Mouse (Mus musculus) frontal cortex, adult (tissue): ENCODE results near the gene 1700030K09Rik.

Experiments
- ATAC-seq: cut with Nextera tagmentation; 2 replicates; pipeline ENCODE4 v1.9.2; 2017; ENCODE audit warnings: mild to moderate bottlenecking, moderate library complexity, mixed read lengths; ENCODE audit not compliant: low TSS enrichment

1700030K09Rik gene

DNA sequence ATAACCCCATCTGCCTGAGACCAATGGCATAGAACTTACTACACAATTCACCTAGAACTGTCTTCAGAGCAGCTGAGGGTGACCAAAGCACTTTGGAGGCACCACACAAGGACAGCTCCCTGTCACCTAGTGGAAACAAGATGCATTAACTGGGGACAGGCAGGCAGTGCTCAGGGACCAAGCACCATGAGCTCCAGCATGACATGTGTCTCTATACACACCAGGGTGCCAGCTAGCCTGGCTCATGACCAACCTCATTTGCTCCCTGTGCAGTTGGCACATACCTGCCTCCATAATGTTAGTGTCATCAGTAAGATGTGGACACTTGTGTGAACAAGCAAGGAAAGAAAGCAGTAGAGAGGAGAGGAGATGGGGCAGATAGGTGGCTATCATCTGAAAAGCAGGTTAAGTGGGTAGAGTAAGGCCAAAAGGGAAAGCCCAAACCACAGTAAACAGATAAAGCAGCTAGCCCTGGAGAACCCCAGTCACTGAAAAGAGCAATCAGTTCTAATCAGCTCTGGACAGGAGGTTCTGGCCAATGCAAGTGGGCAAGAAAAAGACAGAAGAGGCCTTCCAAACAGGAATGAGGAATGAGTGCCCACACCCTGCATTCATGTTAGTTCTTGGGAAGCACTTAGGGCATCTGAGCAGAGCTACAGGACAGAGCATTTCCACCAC is 61.1 kb downstream of the 1700030K09Rik start:
- ATAC-seq = no peak

DNA sequence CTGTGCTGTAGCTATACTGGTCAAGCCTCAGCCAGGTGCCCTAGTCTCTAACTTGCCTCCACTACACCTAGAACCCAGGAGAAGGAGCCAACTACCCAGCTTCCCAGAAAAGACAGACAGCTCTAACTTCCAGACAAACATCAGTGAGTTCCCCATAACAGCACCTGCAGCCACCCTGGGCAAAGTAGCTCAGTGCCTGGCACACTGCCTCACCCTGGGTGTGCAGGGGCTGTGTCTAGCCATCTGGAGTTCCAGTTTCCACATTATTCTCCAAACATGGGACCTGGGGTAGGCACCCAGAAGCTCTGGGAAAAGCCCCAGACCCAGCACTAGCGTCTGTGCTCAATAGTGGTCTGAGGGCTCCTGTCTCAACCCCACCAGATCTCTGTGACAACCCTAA is 63.8 kb downstream of the 1700030K09Rik start:
- no peak for ATAC-seq
